Mouse (Mus musculus) mouse embryonic stem cell (cell line): ENCODE results near the gene Farp1.

Experiments used
- in situ Hi-C, 2 experiments: fragments of 300-500 bp; cut with MboI; formaldehyde crosslinking; loops; 1 replicate in 1 of 2; 3 replicates in 1 of 2; pipeline ENCODE4 v1.14.3; 2019 to 2020; ENCODE audit warnings: low sequenced_read_pairs in 2 of 2, low pct_unique_long_range_greater_than_20kb in 1 of 2, mixed read lengths in 1 of 2; ENCODE audit not compliant: unreplicated experiment in 1 of 2

The Farp1 gene

DNA sequence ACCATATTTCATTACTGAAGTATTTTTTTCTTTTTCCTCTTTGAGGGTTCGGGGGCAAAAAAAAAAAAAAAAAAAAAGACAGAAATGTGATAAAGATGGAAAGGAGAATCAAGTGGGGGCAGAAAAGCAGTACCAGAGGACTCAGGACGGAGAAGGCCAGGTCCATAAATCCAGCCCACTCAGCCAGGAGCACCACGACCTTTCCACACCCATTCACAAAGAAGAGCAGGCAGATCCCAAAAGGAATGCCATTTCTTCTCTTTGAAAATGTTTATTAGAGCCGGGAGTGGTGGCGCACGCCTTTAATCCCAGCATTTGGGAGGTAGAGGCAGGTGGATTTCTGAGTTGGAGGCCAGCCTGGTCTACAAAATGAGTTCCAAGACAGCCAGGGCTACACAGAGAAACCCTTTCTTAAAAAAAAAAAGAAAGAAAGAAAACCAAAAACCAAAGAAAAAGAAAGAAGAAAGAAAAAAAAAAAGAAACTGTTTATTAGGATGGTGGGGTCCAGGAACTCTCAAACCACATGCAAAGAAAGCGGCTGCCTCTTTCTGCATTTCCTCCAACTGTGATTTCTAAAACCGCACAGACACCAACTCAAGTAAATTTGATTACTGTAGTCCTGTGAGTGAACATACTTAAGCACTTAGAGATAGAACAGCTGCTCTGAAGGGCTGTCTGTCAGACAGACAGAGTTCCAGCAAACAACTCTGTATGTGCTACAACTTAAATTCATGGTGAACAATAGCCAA lies 270.5 kb downstream of the Farp1 start:
- in situ Hi-C loops: no loop called here

DNA sequence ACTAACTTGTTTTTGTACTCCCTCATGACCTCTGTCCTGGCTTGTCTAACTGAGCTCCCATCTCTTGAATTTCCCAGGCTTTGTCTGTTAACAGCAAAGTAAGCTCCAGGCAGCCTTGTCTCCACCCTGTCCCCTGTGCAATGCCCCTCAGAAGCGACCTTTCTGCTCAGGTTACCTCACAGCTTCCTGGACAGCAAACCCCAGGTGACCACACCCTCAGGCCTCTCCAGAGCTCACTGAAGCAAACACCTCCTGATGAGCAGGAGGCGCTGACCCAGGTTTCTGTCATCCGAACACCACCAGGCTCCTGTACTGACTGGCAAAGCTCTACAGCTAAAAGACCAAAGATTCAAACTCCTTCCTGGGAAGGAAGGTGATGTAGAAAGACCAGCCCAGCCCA lies 274.9 kb downstream of the Farp1 start:
- in situ Hi-C loops: no loop called here

DNA sequence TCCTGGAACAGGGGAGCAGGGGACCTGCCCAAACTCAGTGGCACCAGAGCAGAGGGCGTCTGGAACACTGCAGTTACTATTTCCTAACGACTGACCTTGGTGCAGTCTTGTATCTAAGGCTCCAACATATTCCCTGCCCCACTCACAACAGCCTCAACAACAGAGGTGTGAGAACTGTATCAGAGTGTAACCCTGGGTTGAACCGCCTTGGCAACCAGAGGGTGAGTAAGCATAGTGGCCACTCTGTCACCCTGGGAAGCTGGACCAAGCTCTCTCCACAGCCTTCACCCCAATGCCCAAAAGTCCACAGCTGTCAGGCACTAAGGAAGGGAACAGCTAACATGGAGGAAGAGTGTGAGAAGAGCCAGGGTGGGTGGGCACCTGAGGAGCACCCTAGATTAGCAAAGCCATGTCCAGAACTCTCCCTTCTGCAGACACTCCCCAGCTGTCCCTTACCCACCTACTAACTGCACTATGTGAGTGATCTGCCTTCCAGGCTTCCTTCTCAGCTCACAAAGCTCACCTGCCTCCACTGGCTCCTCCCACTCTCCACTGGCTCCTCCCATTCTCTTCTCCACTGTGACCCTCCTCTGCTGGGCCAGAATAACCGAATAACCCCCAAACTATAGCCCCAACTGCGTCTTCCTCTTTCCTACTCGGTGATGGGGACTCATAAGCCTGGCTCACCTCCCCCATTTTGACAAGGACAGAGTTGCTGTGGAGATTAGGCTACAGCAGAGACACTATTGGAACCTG lies 275.5 kb downstream of the Farp1 start:
- in situ Hi-C loops: no loop called here

DNA sequence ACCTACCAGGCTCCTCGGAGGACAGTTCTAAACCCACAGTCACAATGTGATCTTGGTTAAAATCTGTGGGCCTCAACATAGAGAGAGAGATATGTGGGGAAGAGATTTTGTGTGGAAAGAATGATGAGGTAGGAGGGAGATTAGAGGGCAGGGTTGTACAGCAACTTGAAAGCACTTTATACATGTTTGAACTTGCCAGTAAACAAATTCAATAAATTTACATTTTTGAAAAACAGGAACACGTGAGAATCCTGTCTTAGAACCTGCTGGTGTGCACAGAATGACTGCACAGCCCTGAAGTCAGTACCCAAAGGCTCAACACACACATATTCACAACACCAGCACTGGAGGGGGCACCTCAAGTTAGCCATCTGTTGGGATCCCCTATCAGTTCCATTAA lies 276.1 kb downstream of the Farp1 start:
- in situ Hi-C loops: no loop called here

DNA sequence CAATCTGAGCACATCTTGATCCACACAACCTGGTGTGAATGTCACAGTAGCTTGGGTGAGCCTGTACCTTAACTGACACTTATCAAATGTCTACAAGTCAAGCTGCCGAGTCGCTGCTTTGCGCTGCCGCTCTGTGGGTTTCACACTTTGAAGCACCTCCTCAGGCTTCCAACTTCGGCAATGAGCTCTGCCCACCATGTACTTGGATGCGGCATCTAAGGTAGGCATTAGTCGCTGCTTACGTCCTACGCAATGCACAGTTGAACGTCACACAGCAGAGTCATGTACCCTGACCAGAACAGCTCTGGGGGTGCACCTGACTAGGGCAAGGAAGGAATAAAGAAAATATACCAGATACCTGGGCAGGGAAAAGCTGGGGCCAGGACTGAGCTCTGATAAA lies 278.3 kb downstream of the Farp1 start:
- in situ Hi-C loops: no loop called here

DNA sequence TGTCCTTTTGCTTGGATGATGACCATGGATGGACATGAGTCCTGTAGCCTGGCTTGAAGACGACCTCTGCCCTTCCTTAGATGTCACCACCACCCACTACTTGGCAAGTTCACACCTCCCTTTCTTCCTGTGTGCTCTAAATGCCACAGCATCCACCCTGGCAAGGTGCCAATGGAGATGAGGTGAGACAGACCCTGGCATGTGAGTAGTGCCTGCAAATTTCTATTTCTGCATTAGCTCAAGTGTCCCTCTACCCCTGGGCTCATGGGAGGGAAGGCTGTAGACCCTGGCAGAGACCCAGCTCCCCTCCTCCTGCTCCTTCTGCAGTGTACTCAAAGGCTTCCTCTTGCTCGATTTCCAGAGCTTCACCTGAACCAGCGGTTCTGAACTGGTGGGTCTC lies 279.9 kb downstream of the Farp1 start:
- in situ Hi-C loops: no loop called here

DNA sequence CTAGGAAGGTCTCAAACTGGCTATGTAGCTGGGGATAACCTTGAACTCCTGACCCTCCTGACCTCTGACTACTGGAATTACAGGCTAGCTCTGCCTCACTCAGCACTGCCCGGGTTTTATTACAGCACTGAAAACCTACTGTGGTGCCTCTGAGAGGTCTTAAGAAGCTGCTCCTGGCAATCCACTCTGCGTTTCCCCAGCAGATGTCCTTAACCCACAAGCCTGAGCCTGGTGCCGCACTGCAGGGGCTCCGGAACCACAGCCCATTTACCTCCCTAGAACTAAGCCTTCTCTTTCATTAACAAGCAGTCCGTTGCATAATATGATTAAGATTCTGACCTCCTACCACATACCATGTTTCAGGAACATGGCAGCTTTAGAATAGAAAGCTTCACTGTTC lies 281.1 kb downstream of the Farp1 start:
- in situ Hi-C loops: no loop called here

DNA sequence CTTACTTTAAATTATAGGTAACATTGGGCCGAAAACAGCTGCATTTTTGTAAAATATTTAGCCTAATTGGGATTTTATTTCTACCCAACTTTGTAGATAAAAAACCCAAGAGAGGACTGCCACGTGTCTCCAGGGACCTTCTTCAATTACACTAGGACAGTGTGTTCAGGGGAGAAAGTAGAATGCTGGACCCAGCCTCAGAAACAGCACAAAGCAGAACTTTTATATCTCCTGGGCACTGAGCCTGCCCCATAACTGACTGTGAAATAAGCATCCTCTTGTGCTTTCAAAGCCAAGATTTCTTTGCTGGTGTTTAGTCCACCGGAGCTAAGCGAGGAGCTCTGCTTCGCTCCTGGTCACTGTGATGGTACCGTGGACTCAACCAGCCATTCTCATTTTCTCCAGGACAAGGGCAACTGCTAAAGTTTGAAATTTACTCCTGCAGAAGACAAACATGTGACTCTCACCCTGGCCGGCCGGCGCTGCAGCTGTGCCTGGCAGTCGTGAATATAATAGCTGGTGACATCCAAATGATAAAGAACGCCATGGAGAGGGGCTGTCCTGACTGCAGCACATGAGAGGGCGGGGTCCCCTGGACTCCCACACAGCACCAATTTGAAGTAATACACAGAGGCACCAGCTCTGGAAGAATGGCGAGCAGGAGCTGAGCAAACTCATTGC lies 281.8 kb downstream of the Farp1 start:
- in situ Hi-C loops: no loop called here

DNA sequence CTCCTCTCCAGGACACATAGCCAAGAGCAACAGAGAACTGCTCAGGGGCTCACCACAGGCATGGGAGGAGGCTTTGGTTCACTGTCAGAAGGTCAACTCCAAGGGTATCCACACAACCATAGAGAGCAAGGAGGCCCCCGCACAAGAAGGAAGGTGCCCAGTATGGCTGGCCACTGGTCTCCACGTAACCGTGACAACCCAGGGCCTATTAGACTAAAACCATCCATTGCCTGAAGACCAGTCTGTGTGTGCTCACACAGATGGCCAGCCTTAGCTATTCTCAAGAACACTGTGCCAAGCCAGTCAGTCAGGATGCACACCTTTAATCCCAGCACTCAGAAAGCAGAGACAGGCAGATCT lies 282.3 kb downstream of the Farp1 start:
- in situ Hi-C loops: no loop called here

DNA sequence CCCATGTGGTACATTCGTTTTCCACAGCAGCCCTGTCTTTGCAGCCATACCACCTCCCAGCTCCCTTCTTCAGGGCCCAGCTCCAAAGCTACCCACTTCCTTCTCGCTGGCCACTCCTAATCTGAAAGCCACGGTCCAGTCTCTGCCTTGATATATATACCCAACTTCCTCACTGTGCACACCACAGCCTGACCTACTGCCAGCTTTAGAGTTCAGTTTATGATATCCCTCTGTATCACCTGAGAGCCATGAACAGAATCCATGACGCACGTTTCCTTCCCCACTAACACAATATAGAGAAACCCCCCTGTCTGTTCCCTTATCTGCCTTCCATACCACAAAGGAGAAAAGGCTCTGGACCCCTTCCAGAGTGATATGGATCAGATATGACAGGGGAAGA lies 283.4 kb downstream of the Farp1 start:
- in situ Hi-C loops: no loop called here

DNA sequence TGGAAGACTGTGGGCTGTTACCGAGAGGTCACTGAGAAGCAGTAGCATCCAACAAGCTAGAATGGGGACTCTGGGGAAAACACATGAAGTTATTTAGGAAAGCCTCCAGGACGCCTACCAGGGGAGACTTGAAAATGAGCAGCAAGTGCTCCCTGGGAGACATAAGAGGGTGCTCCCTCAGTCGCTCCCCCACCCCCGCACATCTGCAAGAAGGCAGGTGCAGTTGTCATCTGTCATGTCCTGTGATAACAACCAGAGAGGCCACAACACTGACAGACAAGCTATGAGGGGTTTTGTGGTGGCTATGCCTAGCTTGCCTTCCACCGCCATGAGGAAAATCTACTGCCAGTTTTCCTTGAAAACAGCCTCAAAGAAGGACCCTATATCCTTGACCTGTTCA lies 287.1 kb downstream of the Farp1 start:
- in situ Hi-C loops: no loop called here

DNA sequence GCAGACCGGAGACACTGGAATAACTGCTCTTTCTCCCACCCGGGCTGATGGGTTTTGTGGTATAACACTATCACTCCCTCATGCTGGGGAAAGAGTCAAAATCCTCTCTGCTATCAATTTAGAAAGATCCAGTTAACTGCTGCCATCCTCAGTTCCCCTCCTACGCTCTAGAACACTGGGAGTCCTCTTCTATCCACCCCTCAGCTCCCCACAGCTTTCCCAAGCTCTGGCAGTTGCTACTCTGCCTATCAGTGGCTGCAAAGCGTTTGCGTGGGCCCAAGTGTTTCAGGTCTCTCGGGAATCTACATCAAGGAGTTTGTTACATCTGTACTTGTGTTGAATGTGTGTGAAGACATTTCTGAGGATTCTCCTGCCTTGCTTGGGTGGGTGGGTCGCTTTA lies 287.6 kb downstream of the Farp1 start:
- in situ Hi-C loops: no loop called here

DNA sequence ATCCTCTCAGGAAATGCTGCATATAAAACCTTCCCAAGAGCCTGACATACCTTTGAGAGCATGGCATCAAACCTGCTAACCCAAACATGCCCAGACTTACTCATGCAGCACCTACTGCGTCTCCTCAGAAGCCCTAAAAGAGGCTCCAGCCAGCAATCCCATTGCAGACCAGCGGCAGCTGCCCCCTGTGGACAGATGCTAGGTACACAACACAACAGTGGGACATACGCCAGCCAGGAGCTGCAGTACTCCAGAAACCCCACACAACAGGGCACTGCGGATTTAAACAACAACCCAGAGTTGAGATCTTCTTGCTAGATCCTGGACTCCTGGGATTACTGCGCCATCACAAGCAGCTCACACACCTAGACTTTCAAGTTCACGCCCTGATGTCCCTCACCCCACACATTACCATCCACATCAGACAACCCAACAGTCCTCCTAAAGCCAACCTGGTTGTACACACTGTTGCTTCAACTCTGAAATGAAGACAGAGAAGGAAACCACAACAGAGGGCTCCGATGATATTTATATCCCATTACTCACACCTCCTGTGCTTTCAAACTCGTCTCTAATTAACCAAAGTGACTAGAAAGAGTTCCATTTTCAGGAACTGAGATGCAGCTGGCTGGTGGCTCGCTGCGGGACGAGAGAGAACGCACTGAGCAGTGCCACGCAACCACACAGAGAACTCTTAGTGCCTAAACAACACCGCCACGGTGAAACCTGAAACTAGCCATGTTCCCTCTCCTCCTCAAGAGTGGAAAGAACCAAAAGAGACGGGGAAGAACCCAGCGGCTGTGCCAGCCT lies 289.7 kb downstream of the Farp1 start:
- in situ Hi-C loops: no loop called here

DNA sequence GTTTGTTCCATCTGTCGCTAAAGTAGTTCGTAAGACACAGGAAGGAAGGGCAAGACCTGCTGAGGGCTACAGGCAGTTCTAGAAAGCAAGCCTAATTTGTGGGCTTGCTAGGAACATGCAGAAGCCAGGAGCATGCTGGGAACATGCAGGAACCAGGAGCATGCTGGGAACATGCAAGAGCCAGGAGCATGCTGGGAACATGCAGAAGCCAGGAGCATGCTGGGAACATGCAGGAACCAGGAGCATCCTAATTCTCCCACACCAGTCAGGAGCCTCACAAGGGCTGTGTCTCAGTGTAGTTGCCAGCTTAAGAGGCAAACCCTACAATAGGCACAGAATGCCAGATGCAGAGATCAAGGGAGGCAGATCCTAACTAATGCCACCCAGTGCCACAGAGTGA lies 291.4 kb downstream of the Farp1 start:
- in situ Hi-C loops: no loop called here

DNA sequence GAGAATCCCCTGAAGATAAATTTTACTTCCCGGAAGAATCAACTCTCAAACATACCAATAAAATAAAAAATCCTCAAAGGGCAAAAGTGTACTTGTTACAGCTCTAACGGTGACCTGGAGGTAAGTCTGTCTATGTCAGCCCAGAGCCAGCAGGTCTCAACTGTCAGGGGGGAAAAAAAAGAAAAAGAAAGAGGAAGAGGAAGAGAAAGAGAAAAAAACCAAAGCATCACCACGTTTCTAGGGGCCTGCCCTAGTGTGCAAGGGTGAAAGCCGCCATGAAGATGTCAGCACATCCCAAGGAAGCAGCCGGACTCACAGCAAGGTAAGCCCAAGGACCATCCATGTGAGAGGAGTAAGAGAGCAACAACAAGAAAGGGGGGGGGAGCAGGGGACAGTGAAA lies 293.9 kb downstream of the Farp1 start:
- in situ Hi-C loops: no loop called here

DNA sequence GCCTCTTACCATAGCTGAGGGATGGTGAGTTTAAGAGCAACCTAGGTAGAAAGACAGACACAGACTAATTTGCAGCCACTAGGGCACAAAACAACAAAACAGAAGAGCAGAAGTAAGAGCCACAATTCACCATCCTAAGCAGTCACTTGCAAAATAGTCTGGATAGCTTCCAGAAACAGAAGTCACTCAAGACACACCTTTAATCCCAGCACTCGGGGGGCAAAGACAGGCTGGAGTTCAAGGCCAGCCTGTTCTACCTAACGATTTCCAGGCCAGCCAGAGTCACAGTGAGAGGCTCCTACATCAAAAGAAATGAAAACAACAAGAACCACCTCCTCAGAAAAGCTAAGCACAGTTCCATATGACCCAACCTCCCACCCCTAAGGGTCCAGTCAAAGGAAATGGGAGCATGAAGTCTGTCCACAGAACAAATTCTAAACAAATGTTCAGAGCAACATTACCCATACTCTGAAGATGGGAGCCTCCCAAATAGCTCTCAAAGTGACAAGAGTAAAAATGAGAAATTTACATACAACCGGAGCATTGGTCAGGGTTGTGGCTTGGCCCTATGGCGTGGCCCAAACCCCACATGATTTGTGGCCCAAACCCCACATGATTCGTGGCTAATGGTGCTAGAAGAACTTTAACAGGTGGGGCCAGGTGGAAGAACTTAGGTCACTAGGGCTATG lies 294.5 kb downstream of the Farp1 start:
- in situ Hi-C loops: no loop called here

DNA sequence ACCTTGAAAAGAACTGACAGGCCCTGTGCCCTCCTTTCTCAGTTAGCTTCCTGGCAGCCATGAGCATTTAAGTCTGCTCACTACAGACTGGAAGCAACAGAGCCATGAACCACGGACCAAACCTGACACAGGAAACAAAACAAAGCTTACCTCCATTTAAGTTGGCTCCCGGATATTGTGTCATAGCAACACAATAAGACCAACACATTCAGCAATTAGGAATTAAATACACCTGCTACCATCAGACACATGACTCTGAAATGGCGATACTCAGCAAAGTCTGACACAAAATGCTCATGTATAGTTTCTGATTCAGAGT lies 295.0 kb downstream of the Farp1 start:
- in situ Hi-C loops: no loop called here
